Mouse (Mus musculus) forebrain, embryonic 12.5 days (tissue): ENCODE data around the gene Mgat4d. TPM values are rescaled to one million over a fixed set of nuclear protein-coding genes. Genes with fewer than 3 reads are reported as not detected.

ENCODE experiments used
- ATAC-seq: fragments of 200-750 bp; cut with Nextera tagmentation; 2 replicates; pipeline ENCODE4 v1.8.0; 2017; ENCODE audit warnings: moderate TSS enrichment; ENCODE audit not compliant: low FRiP score
- H3K27ac ChIP-seq: fragments of 300-500 bp; sonication (generic); 2 replicates; pipeline ENCODE4 v1.5.1; 2016; ENCODE audit warnings: mild to moderate bottlenecking
- H3K27me3 ChIP-seq: fragments of 300-500 bp; sonication (generic); 2 replicates; pipeline ENCODE4 v1.6.1; 2016; ENCODE audit warnings: mild to moderate bottlenecking
- H3K36me3 ChIP-seq: fragments of 300-500 bp; sonication (generic); replicated peaks from 2 replicates; pipeline ENCODE4 v1.6.1; 2016; ENCODE audit warnings: mild to moderate bottlenecking
- H3K4me1 ChIP-seq: fragments of 300-500 bp; sonication (generic); 2 replicates; pipeline ENCODE4 v1.6.1; 2016
- H3K4me2 ChIP-seq: fragments of 300-500 bp; sonication (generic); 2 replicates; pipeline ENCODE4 v1.6.1; 2016; ENCODE audit warnings: mild to moderate bottlenecking, moderate library complexity
- H3K4me3 ChIP-seq: fragments of 300-500 bp; sonication (generic); replicated peaks from 2 replicates; pipeline ENCODE4 v1.5.1; 2016; ENCODE audit warnings: mild to moderate bottlenecking
- H3K9ac ChIP-seq: fragments of 300-500 bp; sonication (generic); 2 replicates; pipeline ENCODE4 v1.6.1; 2016; ENCODE audit warnings: mild to moderate bottlenecking
- H3K9me3 ChIP-seq: fragments of 300-500 bp; sonication (generic); 2 replicates; pipeline ENCODE4 v1.6.1; 2016
- WGBS: fragments of 180-500 bp; shearing (Covaris S2); methylation state at CpG from one replicate; pipeline ENCODE4 v1.1.7; 2016; 5-methylcytosine and 5-hydroxymethylcytosine counted together
- polyA plus RNA-seq: library from polyadenylated mRNA; unstranded; fragments of >200 nt; fragmentation: Nextera tagmentation; extraction: Ambion mirVana; gene quantifications from 2 replicates; pipeline ENCODE4 v1.2.1, GENCODE M21; 2016

Mgat4d gene
- polyA plus RNA-seq, 1 experiment from 2014 or later, result not detected

GRCm38 (mm10) chr8:83396680-83397079, 48.4 kb downstream of the Mgat4d start:
- Histone ChIP-seq H3K36me3 (no peaks in the 10 kb centered on the region), H3K9ac (no peak overlapping the region), H3K27ac (no peak overlapping the region), H3K9me3 (no peaks in the 10 kb centered on the region), H3K27me3 (no peaks in the 10 kb centered on the region), H3K4me2 (no peak overlapping the region), H3K4me1 (no peaks in the 10 kb centered on the region), H3K4me3 (no peak overlapping the region)
- 93% methylated on average over 6 of the region's 6 CpGs for WGBS
- ATAC-seq, result no peak

GRCm38 (mm10) chr8:83397726-83398125, 49.5 kb downstream of the Mgat4d start:
- H3K4me2 ChIP-seq, result no peak overlapping the region
- H3K36me3 ChIP-seq, result no peaks in the 10 kb centered on the region
- H3K9ac ChIP-seq, result no peak overlapping the region
- H3K27me3 ChIP-seq, result no peaks in the 10 kb centered on the region
- WGBS, result 77% methylated on average over 4 of the region's 4 CpGs
- H3K9me3 ChIP-seq, result no peaks in the 10 kb centered on the region
- H3K4me1 ChIP-seq, result no peaks in the 10 kb centered on the region
- ATAC-seq, result no peak
- no peak overlapping the region for H3K4me3 ChIP-seq
- no peak overlapping the region for H3K27ac ChIP-seq

GRCm38 (mm10) chr8:83405548-83405947, 57.3 kb downstream of the Mgat4d start:
- Histone ChIP-seq H3K4me1 (no peaks in the 10 kb centered on the region), H3K4me3 (no peak overlapping the region), H3K9ac (no peak overlapping the region), H3K36me3 (no peaks in the 10 kb centered on the region), H3K4me2 (no peak overlapping the region), H3K27ac (no peak overlapping the region), H3K27me3 (no peaks in the 10 kb centered on the region), H3K9me3 (no peaks in the 10 kb centered on the region)
- WGBS, result 89% methylated on average over 10 of the region's 10 CpGs
- ATAC-seq, result no peak

- no peaks in the 10 kb centered on the region for H3K9me3 ChIP-seq
- H3K27me3 ChIP-seq, result no peaks in the 10 kb centered on the region
- no peak for ATAC-seq
- H3K4me1 ChIP-seq, result no peaks in the 10 kb centered on the region
- H3K4me2 ChIP-seq, result no peak overlapping the region
- H3K9ac ChIP-seq, result no peak overlapping the region
- H3K4me3 ChIP-seq, result no peak overlapping the region
- 37% methylated on average over 6 of the region's 6 CpGs for WGBS
- H3K27ac ChIP-seq, result no peak overlapping the region
- no peaks in the 10 kb centered on the region for H3K36me3 ChIP-seq
Measured at GRCm38 (mm10) chr8:83406836-83407235, 58.6 kb downstream of the Mgat4d start.

GRCm38 (mm10) chr8:83408496-83408895, 60.2 kb downstream of the Mgat4d start:
- no peak overlapping the region for H3K27ac ChIP-seq
- 91% methylated on average over 7 of the region's 7 CpGs for WGBS
- H3K36me3 ChIP-seq, result no peaks in the 10 kb centered on the region
- H3K4me1 ChIP-seq, result no peaks in the 10 kb centered on the region
- no peaks in the 10 kb centered on the region for H3K9me3 ChIP-seq
- ATAC-seq, result no peak
- no peaks in the 10 kb centered on the region for H3K27me3 ChIP-seq
- H3K4me3 ChIP-seq, result no peak overlapping the region
- no peak overlapping the region for H3K9ac ChIP-seq
- H3K4me2 ChIP-seq, result no peak overlapping the region

GRCm38 (mm10) chr8:83416878-83417277, 68.6 kb downstream of the Mgat4d start:
- Histone ChIP-seq H3K9ac (no peak overlapping the region), H3K36me3 (no peaks in the 10 kb centered on the region), H3K4me2 (no peak overlapping the region), H3K9me3 (no peaks in the 10 kb centered on the region), H3K4me1 (no peaks in the 10 kb centered on the region), H3K27me3 (no peaks in the 10 kb centered on the region), H3K4me3 (no peak overlapping the region), H3K27ac (no peak overlapping the region)
- no peak for ATAC-seq
- WGBS, result 99% methylated on average over 15 of the region's 15 CpGs

- Histone ChIP-seq H3K4me1 (no peaks in the 10 kb centered on the region; the same call in 1 of the 2 replicates), H3K9ac (no peak overlapping the region)
- 82% methylated on average over 6 of the region's 6 CpGs for WGBS
Measured at GRCm38 (mm10) chr8:83417970-83418369, 69.7 kb downstream of the Mgat4d start.

GRCm38 (mm10) chr8:83418805-83419516, 70.7 kb downstream of the Mgat4d start:
- no peak for ATAC-seq
- Histone ChIP-seq H3K4me2 (no peak overlapping the region), H3K27me3 (no peaks in the 10 kb centered on the region), H3K27ac (no peak overlapping the region), H3K4me3 (no peak overlapping the region), H3K4me1 (no peaks in the 10 kb centered on the region; the same call in 1 of the 2 replicates), H3K9me3 (no peaks in the 10 kb centered on the region), H3K36me3 (no peaks in the 10 kb centered on the region), H3K9ac (no peak overlapping the region)
- 93% methylated on average over 11 of the region's 11 CpGs for WGBS

More at GRCm38 (mm10) chr8:83417970-83418369, 69.7 kb downstream of the Mgat4d start:
- ATAC-seq, result no peak
- Histone ChIP-seq H3K4me2 (no peak overlapping the region), H3K36me3 (no peaks in the 10 kb centered on the region), H3K27ac (no peak overlapping the region), H3K27me3 (no peaks in the 10 kb centered on the region), H3K4me3 (no peak overlapping the region), H3K9me3 (no peaks in the 10 kb centered on the region)

- Histone ChIP-seq H3K4me3 (no peak overlapping the region), H3K36me3 (no peaks in the 10 kb centered on the region), H3K27ac (no peak overlapping the region), H3K9ac (no peak overlapping the region), H3K27me3 (no peaks in the 10 kb centered on the region), H3K4me1 (peaks cover 2% of the 10 kb centered on the region; the same call in 1 of the 2 replicates), H3K4me2 (no peak overlapping the region), H3K9me3 (no peaks in the 10 kb centered on the region)
- WGBS, result 94% methylated on average over 1 of the region's 1 CpGs
- ATAC-seq, result no peak
Measured at GRCm38 (mm10) chr8:83421354-83421753, 73.1 kb downstream of the Mgat4d start.

- H3K9me3 ChIP-seq, result no peaks in the 10 kb centered on the region
- ATAC-seq, result no peak
- no peak overlapping the region for H3K27ac ChIP-seq
- H3K4me2 ChIP-seq, result no peak overlapping the region
- WGBS, result 85% methylated on average over 13 of the region's 13 CpGs
- H3K4me1 ChIP-seq, result peaks cover 2% of the 10 kb centered on the region; the same call in 1 of the 2 replicates
- H3K9ac ChIP-seq, result no peak overlapping the region
- H3K4me3 ChIP-seq, result no peak overlapping the region
- no peaks in the 10 kb centered on the region for H3K36me3 ChIP-seq
- no peaks in the 10 kb centered on the region for H3K27me3 ChIP-seq
Measured at GRCm38 (mm10) chr8:83423032-83423825, 75.0 kb downstream of the Mgat4d start.

- Histone ChIP-seq H3K4me1 (peaks cover 2% of the 10 kb centered on the region; the same call in 1 of the 2 replicates), H3K9ac (no peak overlapping the region), H3K4me3 (no peak overlapping the region), H3K36me3 (no peaks in the 10 kb centered on the region), H3K27me3 (no peaks in the 10 kb centered on the region), H3K9me3 (no peaks in the 10 kb centered on the region), H3K4me2 (no peak overlapping the region), H3K27ac (no peak overlapping the region)
- ATAC-seq, result no peak
- WGBS, result 90% methylated on average over 6 of the region's 6 CpGs
Measured at GRCm38 (mm10) chr8:83425202-83425601, 76.9 kb downstream of the Mgat4d start.

- WGBS, result 79% methylated on average over 11 of the region's 11 CpGs
- Histone ChIP-seq H3K9me3 (no peaks in the 10 kb centered on the region), H3K4me3 (no peak overlapping the region), H3K27ac (no peak overlapping the region), H3K27me3 (no peaks in the 10 kb centered on the region), H3K4me2 (no peak overlapping the region), H3K9ac (no peak overlapping the region), H3K36me3 (no peaks in the 10 kb centered on the region), H3K4me1 (peaks cover 2% of the 10 kb centered on the region; the same call in 1 of the 2 replicates)
- ATAC-seq, result no peak
Measured at GRCm38 (mm10) chr8:83426104-83426759, 78.0 kb downstream of the Mgat4d start.
